13 mouse cellular contexts compared by ENCODE assay signal in the genomic region with DNA sequence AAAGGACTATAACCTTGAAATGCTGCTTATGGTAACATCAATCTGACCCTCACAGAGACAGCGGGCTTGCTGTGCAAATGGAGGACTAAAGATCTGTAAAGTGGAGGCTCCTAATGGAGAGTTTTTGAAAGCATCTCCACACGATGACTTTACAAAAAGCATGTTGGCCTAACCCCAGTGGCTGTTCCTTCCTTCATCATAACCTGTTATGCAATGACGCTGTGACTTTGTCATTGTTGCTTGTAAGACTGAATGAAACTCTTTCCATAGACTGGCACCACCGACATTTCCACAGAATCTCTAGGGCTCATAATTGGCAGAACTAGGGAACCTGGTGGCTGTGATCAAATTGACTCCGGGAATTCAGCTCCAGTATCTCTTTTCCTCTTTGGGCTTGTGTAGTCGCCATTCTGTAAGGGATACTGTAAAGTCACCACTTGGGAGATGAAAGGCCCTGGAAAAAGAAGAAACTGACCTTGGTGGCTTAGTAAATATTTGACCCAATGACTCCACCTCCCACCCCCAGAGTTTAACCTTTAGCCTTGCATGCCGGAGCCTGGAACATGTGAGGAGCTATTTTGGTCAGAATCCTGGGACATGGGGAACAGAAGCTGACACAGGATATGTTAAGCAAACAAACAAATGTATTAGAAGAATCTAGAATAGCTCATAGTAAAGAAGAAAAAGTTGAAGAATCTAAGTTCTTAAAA. TPM values are rescaled to one million over a fixed set of nuclear protein-coding genes. Genes with fewer than 3 reads are reported as not detected.
DNase-seq lines count a peak whose midpoint lies in the region; ATAC-seq and TF ChIP-seq lines count a peak whose summit lies in the region.
"Had no signal": no experiment of that assay in that cellular context is flagged by ENCODE, and none has a peak within 500 bp of the region (broad histone marks: within the 10 kb centered on the region; RNA-seq: fewer than 3 reads in every experiment).

No protein-coding gene starts in this region.

- no peak for ATAC-seq in lung, postnatal 0 days
- ATAC-seq in intestine, embryonic 15.5 days = peak; percentile 52; the same call in 1 of the 2 replicates
- ATAC-seq in monocyte, adult 5-6 weeks (replicated peaks; ENCODE audit: insufficient number of reproducible peaks, low FRiP score, low TSS enrichment, poor library complexity, severe bottlenecking) = 0 out of 2 replicates have a peak, but pooled peaks have one; percentile 44
- ATAC-seq in hindbrain, embryonic 12.5 days (ENCODE audit: low FRiP score) = no peak

- no peak overlapping the region for H3K27ac ChIP-seq in lung, postnatal 0 days (ENCODE audit: low read length)
- H3K27ac ChIP-seq in intestine, embryonic 15.5 days = no peak overlapping the region
- H3K27ac ChIP-seq in hindbrain, embryonic 12.5 days = no peak overlapping the region
- H3K27ac ChIP-seq: layer of hippocampus, adult 2 months; limb, embryonic 10.5 days; stomach, embryonic 15.5 days had no signal

- WGBS in lung, postnatal 0 days = 54% methylated on average over 7 of the region's 7 CpGs
- 64% methylated on average over 7 of the region's 7 CpGs for WGBS in intestine, embryonic 15.5 days
- WGBS in hindbrain, embryonic 12.5 days = 68% methylated on average over 7 of the region's 7 CpGs

- peaks cover 10% of the 10 kb centered on the region; the same call in 1 of the 2 replicates for H3K4me1 ChIP-seq in lung, postnatal 0 days (ENCODE audit: insufficient read depth, low read depth, low read length)
- H3K4me1 ChIP-seq in intestine, embryonic 15.5 days (replicated peaks) = peaks cover 9% of the 10 kb centered on the region; the same call in 1 of the 2 replicates
- peaks cover 15% of the 10 kb centered on the region for H3K4me1 ChIP-seq in hindbrain, embryonic 12.5 days

- TF ChIP-seq EP300 in lung, postnatal 0 days (IDR thresholded peaks at IDR 0.05) = no peak

- no peak overlapping the region for H3K4me2 ChIP-seq in lung, postnatal 0 days (replicated peaks; ENCODE audit: low read depth, low read length)
- no peak overlapping the region for H3K4me2 ChIP-seq in intestine, embryonic 15.5 days (replicated peaks)
- H3K4me2 ChIP-seq in hindbrain, embryonic 12.5 days (replicated peaks) = no peak overlapping the region
- H3K4me2 ChIP-seq: stomach, embryonic 15.5 days had no signal

- DNase-seq in lung, postnatal 10 days = peak; percentile 22
- no peak for DNase-seq in lung, postnatal 0 days (ENCODE audit: low spot score)
- peak; percentile 80 to 93 for DNase-seq in kidney, postnatal 36 days
- DNase-seq in spleen, adult 12 weeks (ENCODE audit: low spot score) = no peak
- no peak for DNase-seq in layer of hippocampus, adult 18-20 months (ENCODE audit: low spot score in 2 of 2)
- DNase-seq: gastrocnemius, postnatal 25 days; heart, postnatal 14 days had no signal

- no peaks in the 10 kb centered on the region for H3K36me3 ChIP-seq in lung, postnatal 0 days (ENCODE audit: insufficient read depth, low read length)
- no peaks in the 10 kb centered on the region for H3K36me3 ChIP-seq in intestine, embryonic 15.5 days
- H3K36me3 ChIP-seq in hindbrain, embryonic 12.5 days = no peaks in the 10 kb centered on the region
- H3K36me3 ChIP-seq: limb, embryonic 10.5 days; stomach, embryonic 15.5 days had no signal

- no peak overlapping the region for H3K4me3 ChIP-seq in lung, postnatal 0 days (ENCODE audit: low read depth, low read length)
- no peak overlapping the region for H3K4me3 ChIP-seq in intestine, embryonic 15.5 days (replicated peaks)
- H3K4me3 ChIP-seq in hindbrain, embryonic 12.5 days = no peak overlapping the region
- H3K4me3 ChIP-seq: layer of hippocampus, adult 2 months; limb, embryonic 10.5 days; stomach, embryonic 15.5 days had no signal

- H3K9me3 ChIP-seq in lung, postnatal 0 days (ENCODE audit: low read length) = no peaks in the 10 kb centered on the region
- no peaks in the 10 kb centered on the region for H3K9me3 ChIP-seq in intestine, embryonic 15.5 days
- H3K9me3 ChIP-seq in hindbrain, embryonic 12.5 days (replicated peaks) = no peaks in the 10 kb centered on the region
- H3K9me3 ChIP-seq: limb, embryonic 10.5 days; stomach, embryonic 15.5 days had no signal

- H3K9ac ChIP-seq in lung, postnatal 0 days (replicated peaks; ENCODE audit: low read depth) = no peak overlapping the region
- H3K9ac ChIP-seq in intestine, embryonic 15.5 days = no peak overlapping the region
- H3K9ac ChIP-seq in hindbrain, embryonic 12.5 days = no peak overlapping the region
- H3K9ac ChIP-seq: stomach, embryonic 15.5 days had no signal

- TF ChIP-seq CTCF in lung, postnatal 0 days (IDR thresholded peaks at IDR 0.05) = no peak

- no peaks in the 10 kb centered on the region for H3K27me3 ChIP-seq in lung, postnatal 0 days (replicated peaks; ENCODE audit: insufficient read depth, low read length)
- no peaks in the 10 kb centered on the region for H3K27me3 ChIP-seq in intestine, embryonic 15.5 days (replicated peaks)
- H3K27me3 ChIP-seq in hindbrain, embryonic 12.5 days = no peaks in the 10 kb centered on the region
- H3K27me3 ChIP-seq: stomach, embryonic 15.5 days had no signal

RNA-seq across cellular contexts. Expression of gene Dusp6, which starts 30.4 kb away (rescaled TPM):
- 49.7 and 63.2 TPM in 2 replicates for polyA plus RNA-seq in lung, postnatal 0 days (2015; fragmentation: Nextera tagmentation; extraction: Ambion mirVana)
- polyA plus RNA-seq in intestine, embryonic 15.5 days (2015; fragmentation: Nextera tagmentation; extraction: Ambion mirVana) = 33.5 and 38.1 TPM in 2 replicates
- 114 to 201 TPM (median 184 TPM) in 3 replicates for total RNA-seq in monocyte, adult 5-6 weeks (2017)
- total RNA-seq in layer of hippocampus, adult 18-20 months (2021) = 10 to 100 TPM; 80.3 to 83.0 TPM
- polyA plus RNA-seq in hindbrain, embryonic 12.5 days (2016; fragmentation: Nextera tagmentation; extraction: Ambion mirVana) = 38.3 and 39.6 TPM in 2 replicates

Comparison
In these comparisons a context has a peak if more than half of its experiments do, and no peak if none do; other contexts are left out.
1. DNase-seq: peak in lung, postnatal 10 days (single experiment) and kidney, postnatal 36 days (2 of 2); none in lung, postnatal 0 days (single experiment), spleen, adult 12 weeks (single experiment) and layer of hippocampus, adult 18-20 months (0 of 2).
2. ATAC-seq: peak in intestine, embryonic 15.5 days (single experiment) and monocyte, adult 5-6 weeks (single experiment); none in lung, postnatal 0 days (single experiment) and hindbrain, embryonic 12.5 days (single experiment).